8 mouse cellular contexts compared by ENCODE assay signal in genomic region chr8:126594481-126595000, GRCm38 (mm10). TPM values are rescaled to one million over a fixed set of nuclear protein-coding genes. Genes with fewer than 3 reads are reported as not detected.
DNase-seq lines count a peak whose midpoint lies in the region; ATAC-seq and TF ChIP-seq lines count a peak whose summit lies in the region.

No protein-coding gene starts in this region.

- H3K4me2 ChIP-seq in forebrain, embryonic 16.5 days (ENCODE audit: low read length), result peak overlapping the region; percentile 87
- H3K4me2 ChIP-seq in lung, embryonic 15.5 days, result peak overlapping the region; percentile 80

- no peaks in the 10 kb centered on the region for H3K27me3 ChIP-seq in G1E (ENCODE audit: insufficient read depth, low read length)
- H3K27me3 ChIP-seq in forebrain, embryonic 16.5 days (replicated peaks; ENCODE audit: control insufficient read depth, insufficient read depth, low read length), result no peaks in the 10 kb centered on the region
- H3K27me3 ChIP-seq in lung, embryonic 15.5 days, result no peaks in the 10 kb centered on the region

- H3K4me3 ChIP-seq in G1E (ENCODE audit: low read depth, low read length), result peak overlapping the region; percentile 99
- H3K4me3 ChIP-seq in forebrain, embryonic 16.5 days (replicated peaks; ENCODE audit: low read length), result peak overlapping the region; percentile 81
- peak overlapping the region; percentile 87 for H3K4me3 ChIP-seq in lung, embryonic 15.5 days

- peaks cover 31% of the 10 kb centered on the region for H3K36me3 ChIP-seq in G1E (replicated peaks)
- H3K36me3 ChIP-seq in forebrain, embryonic 16.5 days (ENCODE audit: control insufficient read depth, insufficient read depth), result no peaks in the 10 kb centered on the region
- H3K36me3 ChIP-seq in lung, embryonic 15.5 days, result peaks cover 5% of the 10 kb centered on the region; the same call in 1 of the 2 replicates

- no peak for TF ChIP-seq CTCF in G1E (IDR thresholded peaks at IDR 0.05; ENCODE audit: low read depth, low read length)

- intact Hi-C loops in heart, postnatal 36 days (cut with DNase I), result loop anchor here (1.0 to 2.0 kb wide), 4 partner anchors 72 to 244 kb away; no protein-coding TSS in a partner anchor

- DNase-seq in G1E (ENCODE audit: low spot score), result peak; percentile 87
- peak; percentile 98 to 99 for DNase-seq in cerebellum, adult 18-20 months
- DNase-seq in heart, postnatal 36 days, result peak; percentile 97 to 98
- peak; percentile 97 to 99 for DNase-seq in layer of hippocampus, adult 8-10 months (ENCODE audit: low spot score in 2 of 2)
- peak; percentile 99 for DNase-seq in ovary, adult 18-20 months (ENCODE audit: low spot score)
- DNase-seq in thymus, postnatal 0 days (ENCODE audit: low spot score), result peak; percentile 98

- peak; percentile 51 for ATAC-seq in G1E (ENCODE audit: extremely low read depth, insufficient number of reproducible peaks, low FRiP score, poor library complexity, severe bottlenecking)
- peak; percentile 93 for ATAC-seq in forebrain, embryonic 16.5 days
- ATAC-seq in lung, embryonic 15.5 days (ENCODE audit: borderline replicate concordance, extremely low read depth, low FRiP score, low TSS enrichment), result peak; percentile 90

- H3K4me1 ChIP-seq in G1E (ENCODE audit: insufficient read depth, low read depth, low read length), result peaks cover 45% of the 10 kb centered on the region
- H3K4me1 ChIP-seq in forebrain, embryonic 16.5 days (replicated peaks; ENCODE audit: control insufficient read depth, insufficient read depth, low read length), result peaks cover 42% of the 10 kb centered on the region
- peaks cover 37% of the 10 kb centered on the region for H3K4me1 ChIP-seq in lung, embryonic 15.5 days

- H3K27ac ChIP-seq in forebrain, embryonic 16.5 days (ENCODE audit: low read length), result peak overlapping the region; percentile 99
- H3K27ac ChIP-seq in lung, embryonic 15.5 days, result peak overlapping the region; percentile 100

- under 1% methylated on average over 48 of the region's 48 CpGs for WGBS in forebrain, embryonic 16.5 days
- WGBS in lung, embryonic 15.5 days, result under 1% methylated on average over 48 of the region's 48 CpGs

- peak overlapping the region; percentile 77 for H3K9ac ChIP-seq in forebrain, embryonic 16.5 days (replicated peaks; ENCODE audit: low read depth, low read length)
- H3K9ac ChIP-seq in lung, embryonic 15.5 days, result peak overlapping the region; percentile 62

- no peaks in the 10 kb centered on the region for H3K9me3 ChIP-seq in G1E (replicated peaks)
- H3K9me3 ChIP-seq in forebrain, embryonic 16.5 days (ENCODE audit: control insufficient read depth, low read length), result no peaks in the 10 kb centered on the region
- H3K9me3 ChIP-seq in lung, embryonic 15.5 days, result no peaks in the 10 kb centered on the region

RNA-seq across cellular contexts. Expression of gene Irf2bp2, which starts 0.8 kb away (rescaled TPM):
- total RNA-seq in G1E (2014; fragmentation: Nextera tagmentation) (231 and 246 TPM in 2 replicates), G1E (2017) (78.9 and 81.3 TPM in 2 replicates)
- polyA plus RNA-seq in G1E (2012), result 101 and 106 TPM in 2 replicates
- 10.1 and 10.7 TPM in 2 replicates for polyA plus RNA-seq in forebrain, embryonic 16.5 days (2015; fragmentation: Nextera tagmentation; extraction: Ambion mirVana)
- 10 to 100 TPM; 64.3 to 71.2 TPM for total RNA-seq in heart, postnatal 36 days (2021)
- total RNA-seq in layer of hippocampus, adult 8-10 months (2022), result 10 to 100 TPM; 53.5 to 58.0 (median 56.2) TPM
- polyA plus RNA-seq in lung, embryonic 15.5 days (2015; fragmentation: Nextera tagmentation; extraction: Ambion mirVana), result 12.6 TPM in 2 replicates
- 14.9 and 20.3 TPM in 2 replicates for polyA plus RNA-seq in thymus, postnatal 0 days (2015; fragmentation: Nextera tagmentation; extraction: Ambion mirVana)

Comparison
In these comparisons a context has a peak if more than half of its experiments do, and no peak if none do; other contexts are left out.
1. Peak in every context shown above with its lines: DNase-seq, ATAC-seq, H3K4me3 ChIP-seq and H3K27ac ChIP-seq.